Mouse (Mus musculus) ES-Bruce4 (cell line): Measurements from ENCODE around the gene BC048671. TPM values are rescaled to one million over a fixed set of nuclear protein-coding genes. Genes with fewer than 3 reads are reported as not detected.

ENCODE experiments used
- H3K27ac ChIP-seq: 2 replicates; pipeline ENCODE4 v1.5.1; 2012; ENCODE audit warnings: low read length, inconsistent platforms; ENCODE audit not compliant: insufficient read depth
- H3K27me3 ChIP-seq: 2 replicates; pipeline ENCODE4 v1.6.1; 2012; ENCODE audit warnings: mild to moderate bottlenecking, low read length, inconsistent platforms; ENCODE audit not compliant: control insufficient read depth, poor library complexity, insufficient read depth, severe bottlenecking
- H3K36me3 ChIP-seq: 2 replicates; pipeline ENCODE4 v1.6.1; 2012; ENCODE audit warnings: inconsistent platforms, mild to moderate bottlenecking, low read length, moderate library complexity; ENCODE audit not compliant: control insufficient read depth, poor library complexity, insufficient read depth, severe bottlenecking
- H3K4me1 ChIP-seq: one replicate; pipeline ENCODE4 v1.8.1; 2011; ENCODE audit warnings: low read length; ENCODE audit not compliant: control insufficient read depth, insufficient read depth
- H3K4me3 ChIP-seq: 2 replicates; pipeline ENCODE4 v1.5.1; 2011; ENCODE audit warnings: low read depth, mild to moderate bottlenecking, low read length
- H3K9ac ChIP-seq: 2 replicates; pipeline ENCODE4 v1.6.1; 2012; ENCODE audit warnings: low read depth, mild to moderate bottlenecking, inconsistent platforms; ENCODE audit not compliant: poor library complexity, severe bottlenecking
- H3K9me3 ChIP-seq: replicated peaks from 2 replicates; pipeline ENCODE4 v1.6.1; 2012; ENCODE audit warnings: mild to moderate bottlenecking, low read length, inconsistent platforms; ENCODE audit not compliant: control insufficient read depth, poor library complexity, insufficient read depth, severe bottlenecking
- CTCF ChIP-seq: IDR thresholded peaks from one replicate; pipeline ENCODE4 v1.8.1; 2011; ENCODE audit warnings: low read depth, low read length
- EP300 ChIP-seq: IDR thresholded peaks from 2 replicates; pipeline ENCODE4 v1.6.1; 2011; ENCODE audit warnings: low read depth, low read length; ENCODE audit not compliant: insufficient read depth
- POLR2A ChIP-seq: IDR thresholded peaks from one replicate; pipeline ENCODE4 v1.8.1; 2011; ENCODE audit warnings: low read length; ENCODE audit not compliant: insufficient read depth
- polyA plus RNA-seq: library from polyadenylated mRNA; stranded (reverse); fragments of >200 nt; gene quantifications from 2 replicates; pipeline ENCODE4 v1.2.4, GENCODE M21; 2011; ENCODE audit warnings: low read depth; ENCODE audit not compliant: missing spikeins, insufficient read depth, insufficient read length

BC048671 gene
- polyA plus RNA-seq: not detected in 2 replicates

- Histone ChIP-seq H3K9me3 (no peaks in the 10 kb centered on the region), H3K4me3 (no peak within 1 kb of the TSS), H3K36me3 (no peaks in the 10 kb centered on the region), H3K4me1 (no peaks in the 10 kb centered on the region), H3K27ac (no peak within 1 kb of the TSS), H3K9ac (no peak within 1 kb of the TSS), H3K27me3 (no peaks in the 10 kb centered on the region)
- no peak for TF ChIP-seq EP300
- TF ChIP-seq CTCF: no peak
- no peak for TF ChIP-seq POLR2A
Measured at GRCm38 (mm10) chr6:90300919-90301318, at the start of gene BC048671. Gene BC048671, plus strand, starts transcription at chr6:90301219.

GRCm38 (mm10) chr6:90288265-90288664 is 12.8 kb upstream of the BC048671 start:
- Histone ChIP-seq H3K4me3 (no peak overlapping the region), H3K9me3 (peaks cover 14% of the 10 kb centered on the region), H3K4me1 (no peaks in the 10 kb centered on the region), H3K27me3 (no peaks in the 10 kb centered on the region), H3K27ac (no peak overlapping the region), H3K9ac (no peak overlapping the region), H3K36me3 (no peaks in the 10 kb centered on the region)
- TF ChIP-seq CTCF: no peak
- TF ChIP-seq EP300: no peak
- TF ChIP-seq POLR2A: no peak

GRCm38 (mm10) chr6:90306315-90306975 is 5.4 kb downstream of the BC048671 start:
- Histone ChIP-seq H3K9ac (no peak overlapping the region), H3K27ac (no peak overlapping the region), H3K4me1 (no peaks in the 10 kb centered on the region), H3K27me3 (peaks cover 7% of the 10 kb centered on the region), H3K36me3 (no peaks in the 10 kb centered on the region), H3K9me3 (peaks cover 12% of the 10 kb centered on the region), H3K4me3 (no peak overlapping the region)
- TF ChIP-seq EP300 (no peak), POLR2A (no peak), CTCF (no peak)

GRCm38 (mm10) chr6:90308839-90309778 is 8.1 kb downstream of the BC048671 start:
- no peaks in the 10 kb centered on the region for H3K36me3 ChIP-seq
- H3K4me1 ChIP-seq: no peaks in the 10 kb centered on the region
- H3K4me3 ChIP-seq: peak overlapping the region; percentile 31
- peaks cover 7% of the 10 kb centered on the region for H3K27me3 ChIP-seq
- H3K9me3 ChIP-seq: peaks cover 21% of the 10 kb centered on the region
- no peak for TF ChIP-seq POLR2A
- TF ChIP-seq CTCF: no peak
- no peak for TF ChIP-seq EP300
- H3K27ac ChIP-seq: no peak overlapping the region
- no peak overlapping the region for H3K9ac ChIP-seq

GRCm38 (mm10) chr6:90315961-90316360 is 14.9 kb downstream of the BC048671 start:
- no peaks in the 10 kb centered on the region for H3K36me3 ChIP-seq
- H3K27ac ChIP-seq: no peak overlapping the region
- no peaks in the 10 kb centered on the region for H3K27me3 ChIP-seq
- H3K4me1 ChIP-seq: no peaks in the 10 kb centered on the region
- H3K4me3 ChIP-seq: no peak overlapping the region
- peaks cover 17% of the 10 kb centered on the region for H3K9me3 ChIP-seq
- H3K9ac ChIP-seq: no peak overlapping the region
- TF ChIP-seq EP300: no peak
- TF ChIP-seq CTCF: no peak
- TF ChIP-seq POLR2A: no peak
